Mouse (Mus musculus): ENCODE measurements around the gene Gm867.

DNA sequence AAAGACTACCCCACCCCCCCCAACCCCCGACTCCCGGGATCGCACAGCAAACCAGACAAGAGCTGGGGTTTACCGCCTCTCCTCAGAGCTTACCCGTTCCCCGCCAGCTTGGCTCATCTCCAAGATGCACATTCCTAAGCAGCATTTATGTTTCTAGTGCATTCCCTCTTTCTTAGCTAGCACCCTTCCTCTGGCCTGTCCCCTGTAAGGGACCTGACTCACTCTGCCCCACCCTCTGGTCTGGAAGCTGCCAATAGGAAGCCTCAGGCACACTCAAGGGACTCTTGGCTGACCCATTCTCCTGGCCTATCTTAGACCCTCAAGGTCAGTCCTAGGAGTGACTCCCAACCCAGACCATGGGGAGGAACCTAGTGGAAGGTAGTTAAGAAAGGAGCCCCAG, 10.2 kb downstream of the Gm867 start:
- TF ChIP-seq POLR2A (IDR thresholded peaks at IDR 0.05; ENCODE audit: extremely low read depth, insufficient read depth, low read length) (no peak), CTCF (IDR thresholded peaks at IDR 0.05; ENCODE audit: extremely low read depth, insufficient read depth, low read length) (no peak)
